Mouse (Mus musculus): ENCODE data around the gene Sec22a.

Gene Sec22a

DNA sequence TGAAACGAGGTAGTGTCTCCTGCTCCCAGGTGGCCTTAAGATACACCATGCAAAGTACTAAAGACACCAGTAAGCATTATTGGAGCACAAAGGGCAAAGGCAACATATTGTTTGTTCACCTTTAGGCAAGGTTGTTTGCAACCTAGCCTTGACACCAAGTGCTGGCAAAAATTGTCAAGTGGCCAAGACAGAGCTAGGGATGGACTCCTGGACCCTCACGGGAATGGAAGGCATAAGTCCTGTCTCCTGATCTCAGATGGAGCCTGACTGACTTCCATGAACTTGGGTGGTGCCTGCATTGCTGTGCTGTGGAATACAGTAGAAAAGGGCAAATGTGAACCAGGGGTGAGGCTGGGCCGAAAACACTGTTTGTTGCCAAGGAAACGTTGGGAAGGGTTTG lies 54.1 kb downstream of the Sec22a start:
- no peak for DNase-seq

DNA sequence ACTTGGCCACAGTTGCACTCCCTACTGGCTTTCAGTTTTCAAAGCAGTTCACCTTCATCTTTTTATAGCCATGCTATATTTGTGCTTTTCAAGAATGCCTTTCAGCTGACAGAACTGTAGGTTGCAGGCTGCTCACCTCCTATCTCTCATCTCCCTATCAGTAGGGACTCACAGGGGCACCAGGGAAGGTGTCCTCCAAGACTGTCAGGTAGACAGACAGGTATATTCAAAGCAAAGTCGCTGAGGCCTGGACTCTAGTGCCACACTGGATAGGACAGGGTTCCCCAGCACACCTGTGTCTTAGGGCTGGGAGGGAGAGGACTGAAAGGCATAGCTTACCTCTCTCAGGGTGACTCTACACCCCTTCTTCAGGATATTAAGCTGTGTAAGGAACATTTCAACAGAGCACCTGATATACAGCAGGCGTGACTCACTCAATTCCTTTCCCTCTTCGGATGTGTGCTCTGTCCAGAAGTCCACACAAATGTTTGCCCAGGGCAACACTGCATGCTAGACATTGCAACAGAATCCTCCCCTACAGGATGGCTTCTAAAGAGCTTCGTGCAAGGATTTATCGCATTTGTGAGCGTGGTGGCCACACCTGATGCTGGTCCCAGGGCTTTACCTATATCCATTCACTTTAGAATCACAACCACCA lies 55.1 kb downstream of the Sec22a start:
- DNase-seq, result no peak

DNA sequence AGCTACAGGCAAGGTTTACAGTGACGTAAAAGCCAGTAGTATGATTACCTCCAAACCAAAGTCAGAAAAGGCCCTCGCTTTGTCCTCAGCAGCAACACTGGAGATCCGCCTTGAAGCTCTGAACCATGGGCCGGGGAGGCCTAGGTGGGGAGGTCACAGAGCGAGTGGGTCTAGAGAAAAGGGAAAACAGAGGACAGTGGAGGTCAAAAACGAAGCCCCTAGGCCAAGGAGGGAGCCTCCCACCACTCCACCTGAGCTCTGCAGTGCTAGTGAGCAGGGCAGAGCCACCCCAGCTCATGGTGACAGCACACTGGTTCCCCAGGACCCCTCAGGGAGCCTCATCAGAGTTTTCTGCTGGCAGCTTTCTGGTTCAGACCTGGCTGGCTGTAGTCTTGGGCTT lies 55.7 kb downstream of the Sec22a start:
- no peak for DNase-seq

DNA sequence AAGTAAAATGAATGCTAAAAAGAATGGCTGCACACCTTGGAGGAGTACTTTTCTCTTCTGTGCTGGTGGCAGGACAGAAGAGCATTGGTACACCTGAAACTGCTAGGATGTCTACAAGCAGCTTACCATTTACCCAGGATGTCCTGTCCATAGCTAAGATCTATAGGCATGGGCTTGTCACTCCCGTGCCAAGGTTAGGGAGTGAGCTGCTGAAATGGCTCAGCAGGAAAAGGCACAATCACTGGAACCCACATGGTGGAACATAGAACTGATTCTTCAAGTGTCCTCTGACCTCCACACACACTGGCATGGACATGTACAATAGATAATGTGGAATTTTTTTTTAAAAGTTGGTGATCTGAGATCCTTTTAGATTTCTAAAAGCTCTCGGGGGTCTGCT lies 56.4 kb downstream of the Sec22a start:
- no peak for DNase-seq

DNA sequence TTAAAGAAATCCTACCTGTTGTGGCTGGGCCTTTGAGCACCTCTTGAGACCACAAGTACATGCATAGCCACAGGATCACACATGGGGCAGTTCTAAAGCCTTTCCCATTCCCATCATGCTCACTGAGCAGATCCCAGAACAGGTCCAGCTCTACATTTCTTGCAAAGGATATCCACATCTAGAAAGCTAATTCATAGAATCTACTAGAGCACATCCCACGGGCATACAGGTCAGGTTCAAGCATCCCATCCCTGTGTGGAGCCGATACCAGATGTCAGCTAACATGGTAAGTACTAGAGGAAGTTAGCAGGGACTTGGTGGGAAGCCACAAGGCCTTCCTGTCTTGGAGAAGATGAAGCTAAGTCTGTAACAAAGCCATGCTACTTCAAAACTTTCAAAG lies 57.1 kb downstream of the Sec22a start:
- DNase-seq, result no peak

DNA sequence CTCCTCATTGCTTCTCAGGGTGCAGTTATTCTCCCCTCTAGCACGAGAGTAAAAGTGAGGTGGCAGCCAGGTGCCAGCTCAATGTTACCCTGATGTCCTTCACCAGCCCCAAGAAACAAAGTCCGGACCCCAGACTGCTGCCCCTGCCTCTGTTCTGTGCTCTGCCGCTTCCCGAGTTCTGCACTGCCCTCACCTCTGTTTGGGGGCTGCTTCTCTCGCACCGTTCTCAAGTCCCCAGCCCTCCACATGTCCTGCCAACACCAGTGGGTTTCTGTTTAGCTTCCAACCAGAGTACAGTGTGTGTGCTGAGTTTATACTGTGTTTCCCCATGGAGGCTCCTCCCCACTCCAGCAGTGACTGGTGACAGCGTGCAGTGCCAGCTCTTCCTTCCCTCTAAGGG lies 58.5 kb downstream of the Sec22a start:
- no peak for DNase-seq

DNA sequence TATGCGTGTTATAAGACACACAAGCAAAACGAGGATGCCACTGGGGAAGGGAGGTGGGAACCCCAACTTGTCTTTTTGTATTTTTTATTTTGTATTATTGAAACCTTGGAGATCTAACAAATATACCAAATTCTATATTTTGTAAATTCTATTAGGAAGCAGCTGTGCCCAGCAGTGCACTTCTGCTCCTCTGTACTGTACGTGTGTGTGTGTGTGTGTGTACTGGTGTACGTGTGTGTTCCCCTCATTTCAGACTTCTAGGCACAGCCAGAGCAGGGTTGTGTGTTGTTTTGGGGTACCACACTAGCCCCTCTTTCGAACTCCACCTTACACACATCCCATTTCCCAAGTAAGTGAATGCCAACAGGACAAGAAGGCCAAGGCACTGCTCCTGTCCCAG lies 59.3 kb downstream of the Sec22a start:
- DNase-seq, result no peak

- no peak for DNase-seq
Measured at GRCm38 (mm10) chr16:35303721-35304120, 60.0 kb downstream of the Sec22a start.

- DNase-seq, result no peak
Measured at GRCm38 (mm10) chr16:35302441-35303280, 61.1 kb downstream of the Sec22a start.

DNA sequence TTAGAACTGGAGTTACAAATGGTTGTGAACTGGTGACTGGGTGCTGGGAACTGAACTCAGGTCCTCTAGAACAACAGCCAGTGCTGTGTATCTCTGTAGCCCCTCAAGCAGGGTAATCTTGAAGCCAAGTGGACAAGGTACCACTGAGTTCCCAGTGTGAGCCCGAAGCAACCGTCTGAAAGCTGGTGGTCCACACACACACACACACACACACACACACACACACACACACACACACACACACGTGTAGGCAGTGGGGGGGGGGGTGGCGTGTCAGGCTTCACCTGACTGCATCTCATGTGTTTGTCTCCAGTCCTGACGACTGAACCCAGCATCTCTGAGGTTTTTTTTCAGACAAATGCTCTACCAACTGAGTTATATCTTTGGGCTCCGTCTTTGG lies 63.6 kb downstream of the Sec22a start:
- DNase-seq, result no peak

- no peak for DNase-seq
Measured at GRCm38 (mm10) chr16:35297786-35298185, 65.9 kb downstream of the Sec22a start.

DNA sequence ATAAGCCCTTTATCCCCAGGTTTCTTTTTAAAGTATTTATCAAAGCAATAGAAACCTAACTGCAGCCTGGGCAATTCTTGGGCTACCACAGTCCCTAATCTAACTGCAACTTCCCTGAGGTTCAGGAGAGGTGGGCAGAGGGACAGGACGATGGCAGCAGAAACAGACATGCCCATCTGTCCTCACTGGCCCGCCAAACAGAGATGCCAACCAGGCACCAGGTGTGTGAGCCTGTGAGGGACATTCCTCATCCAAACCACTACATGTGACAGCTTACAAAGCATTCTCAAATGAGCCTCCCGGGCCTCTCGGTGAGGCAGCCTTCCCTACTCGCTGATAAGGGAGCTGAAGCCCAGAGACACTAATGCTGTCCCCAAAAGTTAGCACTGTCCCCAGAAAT lies 76.5 kb downstream of the Sec22a start:
- no peak for DNase-seq

GRCm38 (mm10) chr16:35285821-35286220 lies 77.9 kb downstream of the Sec22a start:
- no peak for DNase-seq

DNA sequence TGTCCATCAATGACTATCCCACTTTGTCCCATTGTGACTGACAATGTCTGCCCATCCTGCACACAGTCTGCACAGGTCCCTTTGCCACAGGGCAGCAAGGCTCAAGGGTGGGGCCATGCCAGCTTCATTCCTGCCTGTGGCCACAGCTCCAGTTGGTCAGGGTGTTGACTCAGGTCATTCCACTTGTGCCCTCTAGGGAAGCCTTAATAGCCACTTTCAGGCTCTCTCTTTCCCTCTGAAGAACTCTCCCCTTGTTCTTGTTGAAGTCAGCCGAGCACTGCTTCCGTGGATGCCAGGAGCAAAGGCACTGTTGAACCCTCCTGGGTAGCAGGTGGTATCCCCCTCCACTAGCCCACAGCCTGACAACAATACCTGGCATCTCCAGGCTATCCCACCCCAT lies 81.3 kb downstream of the Sec22a start:
- DNase-seq, result no peak

DNA sequence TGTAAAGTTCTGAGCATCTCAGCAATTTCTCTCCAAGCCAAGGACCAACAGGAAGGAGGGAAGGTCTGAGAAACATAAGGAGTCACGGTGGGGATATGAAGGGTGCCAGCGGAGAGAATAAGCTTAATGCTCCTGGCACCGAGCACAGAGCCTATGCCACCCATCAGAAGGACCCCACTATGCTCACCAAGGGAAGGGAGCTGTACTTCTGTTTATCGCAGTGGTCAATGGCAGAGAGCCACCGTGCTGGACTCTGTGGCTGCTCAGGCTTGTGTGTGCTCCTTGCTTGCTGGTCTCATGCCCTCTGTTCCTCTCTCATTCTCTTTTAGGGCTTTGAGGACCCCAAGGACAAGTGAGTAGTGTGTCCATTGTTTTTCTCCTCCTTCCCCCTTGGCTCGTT lies 85.6 kb downstream of the Sec22a start:
- DNase-seq, result no peak

GRCm38 (mm10) chr16:35272417-35272816 lies 91.3 kb downstream of the Sec22a start:
- no peak for DNase-seq

DNA sequence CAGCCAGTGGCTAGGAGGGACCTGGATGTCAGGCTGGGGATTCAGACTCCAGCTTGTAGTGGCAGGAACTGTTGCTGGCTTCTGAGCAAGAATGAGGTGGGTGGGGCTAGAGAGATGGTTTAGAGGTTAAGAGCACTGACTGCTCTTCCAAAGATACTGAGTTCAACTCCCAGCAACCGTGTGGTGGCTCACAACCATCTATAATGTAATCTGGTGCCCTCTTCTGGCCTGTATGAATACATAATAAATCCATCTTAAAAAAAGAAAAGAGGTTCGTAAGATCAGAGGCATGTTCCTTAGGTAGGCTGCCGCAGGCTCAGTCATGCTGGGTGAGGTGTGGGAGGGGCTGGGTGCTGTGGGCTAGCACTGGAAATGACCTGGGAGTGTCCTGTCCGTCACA lies 92.1 kb downstream of the Sec22a start:
- DNase-seq, result no peak

DNA sequence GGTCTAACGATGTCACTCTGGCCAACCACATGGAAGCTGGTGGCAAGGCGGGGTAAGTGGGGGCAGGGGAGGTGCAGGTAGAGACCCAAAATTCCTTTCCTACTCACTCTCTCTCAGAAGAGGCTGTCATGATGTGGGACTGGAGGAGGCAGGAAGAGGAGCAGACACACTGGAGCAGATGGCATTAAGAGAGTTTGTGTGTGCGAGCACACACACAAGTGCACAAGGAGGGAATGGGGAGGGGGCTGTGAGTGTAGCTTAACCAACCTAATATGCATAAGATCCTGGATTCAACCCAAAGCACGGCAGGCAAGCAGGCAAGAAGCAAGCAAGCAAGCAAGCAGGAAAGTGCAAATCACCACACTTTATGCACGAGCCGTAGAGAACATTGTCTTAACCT lies 92.8 kb downstream of the Sec22a start:
- DNase-seq, result no peak

DNA sequence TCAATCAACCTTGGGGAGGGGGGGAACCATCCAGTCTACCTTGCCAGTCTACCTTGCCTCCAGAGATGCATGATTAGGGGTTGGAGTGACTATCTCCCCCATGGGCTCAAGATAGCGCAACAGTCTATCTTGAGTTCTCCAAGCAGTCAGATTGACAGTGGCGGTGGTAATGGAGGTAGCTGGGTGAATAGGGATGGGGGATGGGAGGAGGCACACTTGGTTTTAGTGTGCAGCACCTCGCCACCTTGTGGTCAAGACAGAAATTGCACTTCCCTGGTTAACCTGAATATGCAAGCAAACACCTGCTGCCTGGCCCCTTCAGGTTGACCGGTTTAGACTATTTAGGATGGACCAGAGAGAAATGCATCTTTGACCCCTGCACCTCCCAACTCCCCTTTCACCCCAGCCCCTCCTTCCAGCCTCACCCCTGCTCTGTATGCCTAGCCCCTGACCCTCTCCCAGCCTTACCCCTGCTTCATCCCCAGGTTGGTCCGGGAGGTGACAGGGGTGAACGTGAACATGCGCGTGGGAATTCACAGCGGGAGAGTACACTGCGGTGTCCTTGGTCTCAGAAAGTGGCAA lies 93.3 kb downstream of the Sec22a start:
- peak; percentile 79 for DNase-seq
